Mouse (Mus musculus): Measurements from ENCODE around the gene Ppan. TPM values are rescaled to one million over a fixed set of nuclear protein-coding genes. Genes with fewer than 3 reads are reported as not detected.

Gene Ppan
- total RNA-seq (2022), result 10 to 100 TPM in 1 of 4 experiments, 1 to 10 TPM in 3; 6.8 to 10.9 (median 8.3) TPM

GRCm38 (mm10) chr9:20887704-20888385 is at the start of gene Ppan:
Gene Ppan (plus strand): TSS chr9:20888175.
- peak; percentile 89 to 93 for DNase-seq (ENCODE audit: low spot score in 2 of 2)

GRCm38 (mm10) chr9:20838931-20839330 is 49.0 kb upstream of the Ppan start:
- DNase-seq (ENCODE audit: low spot score in 2 of 2), result no peak

- no peak for DNase-seq (ENCODE audit: low spot score in 2 of 2)
Observed at GRCm38 (mm10) chr9:20842211-20842610, 45.8 kb upstream of the Ppan start.

GRCm38 (mm10) chr9:20842670-20843069 is 45.3 kb upstream of the Ppan start:
- DNase-seq (ENCODE audit: low spot score in 2 of 2), result no peak

GRCm38 (mm10) chr9:20850179-20850578 is 37.8 kb upstream of the Ppan start:
- DNase-seq (ENCODE audit: low spot score in 2 of 2), result no peak

GRCm38 (mm10) chr9:20857131-20857530 is 30.8 kb upstream of the Ppan start:
- no peak for DNase-seq (ENCODE audit: low spot score in 2 of 2)

GRCm38 (mm10) chr9:20859926-20860325 is 28.0 kb upstream of the Ppan start:
- no peak for DNase-seq (ENCODE audit: low spot score in 2 of 2)

- DNase-seq (ENCODE audit: low spot score in 2 of 2), result no peak
Observed at GRCm38 (mm10) chr9:20861821-20862220, 26.2 kb upstream of the Ppan start.

GRCm38 (mm10) chr9:20862225-20862624 is 25.8 kb upstream of the Ppan start:
- DNase-seq (ENCODE audit: low spot score in 2 of 2), result no peak

- DNase-seq (ENCODE audit: low spot score in 2 of 2), result no peak
Observed at GRCm38 (mm10) chr9:20866879-20867278, 21.1 kb upstream of the Ppan start.

- no peak for DNase-seq (ENCODE audit: low spot score in 2 of 2)
Observed at GRCm38 (mm10) chr9:20868448-20869001, 19.4 kb upstream of the Ppan start, which contains the start of gene A230050P20Rik. Gene A230050P20Rik (plus strand): TSS chr9:20868642.

- no peak for DNase-seq (ENCODE audit: low spot score in 2 of 2)
Observed at GRCm38 (mm10) chr9:20869246-20869645, 18.7 kb upstream of the Ppan start.

GRCm38 (mm10) chr9:20870211-20871173 is 17.5 kb upstream of the Ppan start:
- no peak for DNase-seq (ENCODE audit: low spot score in 2 of 2)

GRCm38 (mm10) chr9:20872991-20873390 is 15.0 kb upstream of the Ppan start:
- DNase-seq (ENCODE audit: low spot score in 2 of 2), result no peak

- DNase-seq (ENCODE audit: low spot score in 2 of 2), result no peak
Observed at GRCm38 (mm10) chr9:20873521-20873920, 14.5 kb upstream of the Ppan start.

GRCm38 (mm10) chr9:20875021-20875790 is 12.8 kb upstream of the Ppan start:
- DNase-seq (ENCODE audit: low spot score in 2 of 2), result no peak

- no peak for DNase-seq (ENCODE audit: low spot score in 2 of 2)
Observed at GRCm38 (mm10) chr9:20876318-20877117, 11.5 kb upstream of the Ppan start.

GRCm38 (mm10) chr9:20877118-20878040 is 10.6 kb upstream of the Ppan start:
- DNase-seq (ENCODE audit: low spot score in 2 of 2), result no peak

- peak; percentile 99 to 100 for DNase-seq (ENCODE audit: low spot score in 2 of 2)
Observed at GRCm38 (mm10) chr9:20878041-20878709, 9.8 kb upstream of the Ppan start.

Data from gastrocnemius, adult 8-10 months (tissue).